Mouse (Mus musculus) myocyte (in vitro differentiated cells): ENCODE measurements around the gene Chrd. TPM values are rescaled to one million over a fixed set of nuclear protein-coding genes. Genes with fewer than 3 reads are reported as not detected.

Experiments
- H3K27me3 ChIP-seq: one replicate; pipeline ENCODE4 v1.6.1; 2011; ENCODE audit not compliant: control insufficient read depth, insufficient read depth, insufficient read length
- H3K36me3 ChIP-seq: one replicate; pipeline ENCODE4 v1.6.1; 2011; ENCODE audit not compliant: control insufficient read depth, insufficient read depth
- H3K4me2 ChIP-seq: one replicate; pipeline ENCODE4 v1.6.1; 2011; ENCODE audit warnings: low read depth, control low read depth
- H3K4me3 ChIP-seq: one replicate; pipeline ENCODE4 v1.5.1; 2011; ENCODE audit warnings: mild to moderate bottlenecking, control low read depth, moderate library complexity
- H3K79me2 ChIP-seq: one replicate; pipeline ENCODE4 v1.6.1; 2011; ENCODE audit not compliant: control insufficient read depth, insufficient read depth
- H3ac ChIP-seq: one replicate; pipeline ENCODE4 v1.6.1; 2011; ENCODE audit not compliant: control insufficient read depth, insufficient read length
- CEBPB ChIP-seq: IDR thresholded peaks from 2 replicates; pipeline ENCODE4 v1.6.1; 2011; ENCODE audit warnings: mild to moderate bottlenecking, moderate library complexity; ENCODE audit not compliant: poor library complexity, insufficient read depth, severe bottlenecking
- E2F4 ChIP-seq: IDR thresholded peaks from one replicate; pipeline ENCODE4 v1.6.1; 2011; ENCODE audit warnings: mild to moderate bottlenecking, control low read depth, moderate library complexity; ENCODE audit not compliant: insufficient read depth
- MAX ChIP-seq: IDR thresholded peaks from one replicate; pipeline ENCODE4 v1.6.1; 2011; ENCODE audit warnings: low read depth, mild to moderate bottlenecking, control low read depth
- MYOD1 ChIP-seq, 3 experiments: IDR thresholded peaks; one replicate each; pipeline ENCODE4 v1.6.1; 2011; ENCODE audit warnings: control low read depth in 2 of 3, low read depth in 2 of 3, mild to moderate bottlenecking in 2 of 3, moderate library complexity in 1 of 3; ENCODE audit not compliant: insufficient read length in 2 of 3, control insufficient read depth in 1 of 3
- MYOG ChIP-seq, 3 experiments: IDR thresholded peaks; one replicate each; pipeline ENCODE4 v1.6.1; 2011; ENCODE audit warnings: control low read depth in 2 of 3, low read depth in 2 of 3, mild to moderate bottlenecking in 2 of 3; ENCODE audit not compliant: insufficient read length in 2 of 3, control insufficient read depth in 1 of 3, insufficient read depth in 1 of 3
- POLR2A ChIP-seq: IDR thresholded peaks from one replicate; pipeline ENCODE4 v1.6.1; 2011; ENCODE audit warnings: low read depth, mild to moderate bottlenecking, control low read depth, moderate library complexity; ENCODE audit not compliant: insufficient read length
- POLR2AphosphoS2 ChIP-seq: IDR thresholded peaks from one replicate; pipeline ENCODE4 v1.6.1; 2011; ENCODE audit warnings: low read depth, control low read depth; ENCODE audit not compliant: insufficient read length
- REST ChIP-seq: IDR thresholded peaks from one replicate; pipeline ENCODE4 v1.6.1; 2011; ENCODE audit warnings: mild to moderate bottlenecking, control low read depth, moderate library complexity; ENCODE audit not compliant: insufficient read depth, insufficient read length
- SRF ChIP-seq: IDR thresholded peaks from one replicate; pipeline ENCODE4 v1.6.1; 2011; ENCODE audit warnings: low read depth; ENCODE audit not compliant: control insufficient read depth, insufficient read length
- TCF12 ChIP-seq: IDR thresholded peaks from one replicate; pipeline ENCODE4 v1.6.1; 2011; ENCODE audit warnings: mild to moderate bottlenecking, control low read depth; ENCODE audit not compliant: poor library complexity, insufficient read depth, severe bottlenecking
- TCF3 ChIP-seq: IDR thresholded peaks from one replicate; pipeline ENCODE4 v1.6.1; 2011; ENCODE audit warnings: low read depth, control low read depth; ENCODE audit not compliant: insufficient read length
- USF1 ChIP-seq: IDR thresholded peaks from one replicate; pipeline ENCODE4 v1.6.1; 2011; ENCODE audit warnings: low read depth, mild to moderate bottlenecking, control low read depth, moderate library complexity
- polyA plus RNA-seq: library from polyadenylated mRNA; unstranded; fragments of >200 nt; fragmentation: generic; extraction: Trizol; gene quantifications from one replicate; pipeline ENCODE4 v1.2.1, GENCODE M21; 2012; ENCODE audit warnings: missing spikeins

Gene Chrd
- polyA plus RNA-seq, 1 experiment, result 14.0 TPM

GRCm38 (mm10) chr16:20723247-20723646 lies 9.7 kb upstream of the Chrd start:
- no peak overlapping the region for H3K4me3 ChIP-seq
- H3ac ChIP-seq, result no peak overlapping the region
- H3K4me2 ChIP-seq, result no peak overlapping the region
- peaks cover 17% of the 10 kb centered on the region for H3K36me3 ChIP-seq
- no peaks in the 10 kb centered on the region for H3K27me3 ChIP-seq
- TF ChIP-seq POLR2AphosphoS2 (no peak), E2F4 (no peak), MYOG (IDR thresholded peaks at IDR 0.05; ENCODE audit: control insufficient read depth in 1 of 3, insufficient read depth in 1 of 3, insufficient read length in 2 of 3, low read depth in 2 of 3) (no peak), TCF12 (no peak), CEBPB (no peak), USF1 (no peak), REST (no peak), POLR2A (no peak), SRF (no peak)
- H3K79me2 ChIP-seq, result peaks cover 3% of the 10 kb centered on the region

GRCm38 (mm10) chr16:20724338-20724748 lies 8.6 kb upstream of the Chrd start:
- Histone ChIP-seq H3K27me3 (no peaks in the 10 kb centered on the region), H3K36me3 (peaks cover 16% of the 10 kb centered on the region), H3ac (no peak overlapping the region), H3K79me2 (peaks cover 3% of the 10 kb centered on the region), H3K4me3 (no peak overlapping the region), H3K4me2 (no peak overlapping the region)
- no peak for TF ChIP-seq TCF3
- peak; percentile 71; the same call in 1 of the 2 replicates for TF ChIP-seq CEBPB
- peak; percentile 65 for TF ChIP-seq POLR2AphosphoS2
- TF ChIP-seq POLR2A, result no peak
- no peak for TF ChIP-seq REST
- peak in 1 of 3 experiments; percentile 32 for TF ChIP-seq MYOG (IDR thresholded peaks at IDR 0.05; ENCODE audit: control insufficient read depth in 1 of 3, insufficient read depth in 1 of 3, insufficient read length in 2 of 3, low read depth in 2 of 3)
- TF ChIP-seq TCF12, result no peak
- TF ChIP-seq MAX, result no peak
- peak in 1 of 3 experiments; percentile 32 for TF ChIP-seq MYOD1 (IDR thresholded peaks at IDR 0.05; ENCODE audit: control insufficient read depth in 1 of 3, insufficient read length in 2 of 3, low read depth in 2 of 3)

- H3K36me3 ChIP-seq, result peaks cover 6% of the 10 kb centered on the region
- no peaks in the 10 kb centered on the region for H3K27me3 ChIP-seq
- H3K79me2 ChIP-seq, result no peaks in the 10 kb centered on the region
- H3K4me2 ChIP-seq, result peak overlapping the region; percentile 62
- H3ac ChIP-seq, result no peak overlapping the region
- no peak overlapping the region for H3K4me3 ChIP-seq
- no peak for TF ChIP-seq POLR2AphosphoS2
- TF ChIP-seq TCF12, result no peak
- TF ChIP-seq CEBPB, result no peak
- TF ChIP-seq TCF3, result no peak
- no peak for TF ChIP-seq MYOD1 (IDR thresholded peaks at IDR 0.05; ENCODE audit: control insufficient read depth in 1 of 3, insufficient read length in 2 of 3, low read depth in 2 of 3)
- TF ChIP-seq USF1, result no peak
- no peak for TF ChIP-seq SRF
- TF ChIP-seq MAX, result no peak
These were observed 7.6 kb upstream of the Chrd start for GRCm38 (mm10) chr16:20725321-20725720.

GRCm38 (mm10) chr16:20725750-20726149 lies 7.2 kb upstream of the Chrd start:
- peaks cover 5% of the 10 kb centered on the region for H3K36me3 ChIP-seq
- H3ac ChIP-seq, result no peak overlapping the region
- no peaks in the 10 kb centered on the region for H3K79me2 ChIP-seq
- TF ChIP-seq POLR2A (no peak), MYOD1 (IDR thresholded peaks at IDR 0.05; ENCODE audit: control insufficient read depth in 1 of 3, insufficient read length in 2 of 3, low read depth in 2 of 3) (no peak), MYOG (IDR thresholded peaks at IDR 0.05; ENCODE audit: control insufficient read depth in 1 of 3, insufficient read depth in 1 of 3, insufficient read length in 2 of 3, low read depth in 2 of 3) (no peak), USF1 (no peak), SRF (no peak), E2F4 (no peak), REST (no peak), MAX (no peak)
- peak overlapping the region; percentile 62 for H3K4me2 ChIP-seq
- H3K4me3 ChIP-seq, result no peak overlapping the region
- H3K27me3 ChIP-seq, result no peaks in the 10 kb centered on the region

- H3K4me2 ChIP-seq, result peak overlapping the region; percentile 62
- no peaks in the 10 kb centered on the region for H3K79me2 ChIP-seq
- peaks cover 5% of the 10 kb centered on the region for H3K36me3 ChIP-seq
- no peak overlapping the region for H3ac ChIP-seq
- no peaks in the 10 kb centered on the region for H3K27me3 ChIP-seq
- TF ChIP-seq POLR2AphosphoS2, result no peak
- no peak for TF ChIP-seq MYOG (IDR thresholded peaks at IDR 0.05; ENCODE audit: control insufficient read depth in 1 of 3, insufficient read depth in 1 of 3, insufficient read length in 2 of 3, low read depth in 2 of 3)
- peak; percentile 45 for TF ChIP-seq POLR2A
- TF ChIP-seq MYOD1 (IDR thresholded peaks at IDR 0.05; ENCODE audit: control insufficient read depth in 1 of 3, insufficient read length in 2 of 3, low read depth in 2 of 3), result no peak
- no peak for TF ChIP-seq TCF3
- no peak for TF ChIP-seq SRF
- no peak for TF ChIP-seq E2F4
- TF ChIP-seq MAX, result no peak
- H3K4me3 ChIP-seq, result no peak overlapping the region
These were observed 6.5 kb upstream of the Chrd start for GRCm38 (mm10) chr16:20726384-20726783.
